Mouse (Mus musculus) thymus, adult 2 months (tissue): Measurements from ENCODE around the gene Tmem121b.

Source experiments
- CTCF ChIP-seq: fragments of 200-500 bp; IDR thresholded peaks from 2 replicates; pipeline ENCODE4 v1.5.1; 2012; ENCODE audit warnings: mild to moderate bottlenecking, control low read depth, low read length, moderate library complexity, borderline replicate concordance; ENCODE audit not compliant: control insufficient read depth, poor library complexity, insufficient read depth; ENCODE audit errors: extremely low read depth
- POLR2A ChIP-seq: fragments of 200-500 bp; IDR thresholded peaks from 2 replicates; pipeline ENCODE4 v1.6.1; 2012; ENCODE audit warnings: mild to moderate bottlenecking, low read length, control low read depth, moderate library complexity; ENCODE audit not compliant: control insufficient read depth, poor library complexity, insufficient read depth; ENCODE audit errors: extremely low read depth

- no peak for TF ChIP-seq POLR2A
- TF ChIP-seq CTCF: no peak
These were observed 2.9 kb upstream of the Tmem121b start for GRCm38 (mm10) chr6:120496544-120496943.
